Mouse (Mus musculus): ENCODE measurements around the gene Gm11127. TPM values are rescaled to one million over a fixed set of nuclear protein-coding genes. Genes with fewer than 3 reads are reported as not detected.
A peak's percentile ranks its signal among the peaks of the same experiment; 100 is the strongest.
"Not testable (repeated sequence)": the region's sequence is repeated elsewhere in the genome, so short reads cannot be mapped to it uniquely, and the experiment has no call there.

Gm11127 gene
- polyA plus RNA-seq, 1 experiment from 2014 or later, result not detected

- not testable (repeated sequence) for H3K4me1 ChIP-seq (replicated peaks; ENCODE audit: control insufficient read depth, insufficient read depth, low read length); H3K27ac ChIP-seq (ENCODE audit: low read depth, low read length); H3K9ac ChIP-seq (ENCODE audit: low read depth, low read length); H3K27me3 ChIP-seq (ENCODE audit: control insufficient read depth, insufficient read depth, low read length); H3K4me2 ChIP-seq (replicated peaks; ENCODE audit: low read depth, low read length); ATAC-seq (ENCODE audit: low FRiP score); H3K36me3 ChIP-seq (ENCODE audit: control insufficient read depth, insufficient read depth, low read length); H3K4me3 ChIP-seq (ENCODE audit: low read depth, low read length); H3K9me3 ChIP-seq (ENCODE audit: control insufficient read depth, low read length)
- peak; percentile 36 for DNase-seq (ENCODE audit: low spot score)
- 39% methylated on average over 3 of the region's 3 CpGs for WGBS
These were observed 23.0 kb downstream of the Gm11127 start for GRCm38 (mm10) chr17:36035010-36035638.

DNA sequence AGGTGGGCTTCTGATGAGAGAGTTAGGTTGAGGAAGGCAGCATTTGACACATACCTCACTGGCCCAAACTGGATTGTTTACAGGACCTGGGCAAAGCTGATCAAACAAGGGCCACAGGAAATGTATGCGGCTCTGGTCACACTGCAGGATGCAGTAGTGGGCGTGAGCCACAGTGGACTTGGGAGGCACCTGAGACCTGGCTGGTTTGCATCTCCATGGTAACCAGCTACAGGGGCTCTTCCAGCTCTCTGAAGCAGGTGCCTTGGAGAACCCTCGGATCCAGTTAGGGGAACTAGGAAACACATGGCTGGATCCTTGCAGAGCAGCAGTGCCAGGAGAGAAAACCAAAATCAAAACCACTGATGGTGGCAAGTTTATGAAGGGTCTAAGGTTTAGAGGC lies 23.6 kb downstream of the Gm11127 start:
- H3K4me1 ChIP-seq (replicated peaks; ENCODE audit: control insufficient read depth, insufficient read depth, low read length); H3K27me3 ChIP-seq (ENCODE audit: control insufficient read depth, insufficient read depth, low read length); H3K9ac ChIP-seq (ENCODE audit: low read depth, low read length); ATAC-seq (ENCODE audit: low FRiP score); H3K4me3 ChIP-seq (ENCODE audit: low read depth, low read length); H3K36me3 ChIP-seq (ENCODE audit: control insufficient read depth, insufficient read depth, low read length); H3K27ac ChIP-seq (ENCODE audit: low read depth, low read length); DNase-seq (ENCODE audit: low spot score); H3K4me2 ChIP-seq (replicated peaks; ENCODE audit: low read depth, low read length); H3K9me3 ChIP-seq (ENCODE audit: control insufficient read depth, low read length): not testable (repeated sequence)
- WGBS, result 66% methylated on average over 3 of the region's 3 CpGs

- ATAC-seq (ENCODE audit: low FRiP score), result peak; percentile 45; the same call in 1 of the 2 replicates
- peak; percentile 49 for DNase-seq (ENCODE audit: low spot score)
- not testable (repeated sequence) for H3K27me3 ChIP-seq (ENCODE audit: control insufficient read depth, insufficient read depth, low read length); H3K36me3 ChIP-seq (ENCODE audit: control insufficient read depth, insufficient read depth, low read length); H3K9me3 ChIP-seq (ENCODE audit: control insufficient read depth, low read length); H3K27ac ChIP-seq (ENCODE audit: low read depth, low read length); H3K4me1 ChIP-seq (replicated peaks; ENCODE audit: control insufficient read depth, insufficient read depth, low read length)
- WGBS, result 2% methylated on average over 23 of the region's 25 CpGs
- H3K4me2 ChIP-seq (replicated peaks; ENCODE audit: low read depth, low read length), result peak within 1 kb of the TSS; percentile 71
- H3K9ac ChIP-seq (ENCODE audit: low read depth, low read length), result peak within 1 kb of the TSS; percentile 34; the same call in 1 of the 2 replicates
- peak within 1 kb of the TSS; percentile 36 for H3K4me3 ChIP-seq (ENCODE audit: low read depth, low read length)
These were observed 25.8 kb downstream of the Gm11127 start, which contains the start of gene H2-T23 for GRCm38 (mm10) chr17:36032351-36032875. Gene H2-T23, minus strand, starts transcription at chr17:36032855.

- DNase-seq (ENCODE audit: low spot score) (peak; percentile 50), ATAC-seq (ENCODE audit: low FRiP score) (peak; percentile 72)
- H3K4me1 ChIP-seq (replicated peaks; ENCODE audit: control insufficient read depth, insufficient read depth, low read length); H3K27me3 ChIP-seq (ENCODE audit: control insufficient read depth, insufficient read depth, low read length); H3K27ac ChIP-seq (ENCODE audit: low read depth, low read length); H3K9me3 ChIP-seq (ENCODE audit: control insufficient read depth, low read length); H3K36me3 ChIP-seq (ENCODE audit: control insufficient read depth, insufficient read depth, low read length): not testable (repeated sequence)
- peak overlapping the region; percentile 3; the same call in 1 of the 2 replicates for H3K9ac ChIP-seq (ENCODE audit: low read depth, low read length)
- WGBS, result 1% methylated on average over 40 of the region's 40 CpGs
- H3K4me3 ChIP-seq (ENCODE audit: low read depth, low read length), result peak overlapping the region; percentile 36
- H3K4me2 ChIP-seq (replicated peaks; ENCODE audit: low read depth, low read length), result peak overlapping the region; percentile 71
These were observed 26.4 kb downstream of the Gm11127 start for GRCm38 (mm10) chr17:36031583-36032331.

DNA sequence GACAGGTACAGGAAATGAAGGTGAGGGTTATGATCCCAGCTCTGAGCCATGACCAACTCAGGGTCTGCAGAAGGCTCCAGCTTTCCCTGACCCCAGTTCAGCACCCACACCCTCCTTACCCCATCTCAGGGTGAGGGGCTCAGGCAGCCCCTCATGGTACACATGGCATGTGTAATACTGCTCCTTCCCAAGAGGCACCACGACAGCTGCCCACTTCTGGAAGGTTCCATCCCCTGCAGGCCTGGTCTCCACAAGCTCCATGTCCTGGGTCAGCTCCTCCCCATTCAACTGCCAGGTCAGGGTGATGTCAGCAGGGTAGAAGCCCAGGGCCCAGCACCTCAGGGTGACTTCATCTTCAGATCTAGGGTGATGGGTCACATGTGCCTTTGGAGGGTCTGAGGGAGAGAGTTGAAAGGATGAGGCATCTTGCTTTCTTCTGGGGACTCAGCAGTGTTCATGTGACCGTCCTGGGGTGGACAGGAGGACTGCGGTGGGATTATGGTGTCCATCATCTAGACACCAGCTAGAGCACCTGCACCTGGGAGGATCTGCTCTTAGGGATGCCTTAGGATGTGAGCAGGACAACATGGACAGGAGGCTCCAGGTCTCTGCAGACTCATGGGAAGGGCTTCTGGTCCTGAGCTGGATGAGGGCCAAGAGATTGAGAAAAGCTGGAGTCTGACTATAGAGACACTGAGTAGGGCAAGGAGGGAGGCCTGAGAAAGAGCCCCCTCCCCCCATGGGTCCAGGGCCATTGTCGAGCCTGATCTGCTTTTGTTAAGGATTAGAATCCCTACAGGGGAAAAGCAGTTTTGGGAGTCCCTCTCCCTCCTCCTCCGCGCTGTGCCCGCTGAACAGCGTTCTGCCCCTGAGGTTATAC lies 27.2 kb downstream of the Gm11127 start:
- H3K4me2 ChIP-seq (replicated peaks; ENCODE audit: low read depth, low read length), result peak overlapping the region; percentile 71
- 52% methylated on average over 6 of the region's 8 CpGs for WGBS
- not testable (repeated sequence) for H3K36me3 ChIP-seq (ENCODE audit: control insufficient read depth, insufficient read depth, low read length); H3K9me3 ChIP-seq (ENCODE audit: control insufficient read depth, low read length); H3K27ac ChIP-seq (ENCODE audit: low read depth, low read length); DNase-seq (ENCODE audit: low spot score); H3K27me3 ChIP-seq (ENCODE audit: control insufficient read depth, insufficient read depth, low read length); H3K4me3 ChIP-seq (ENCODE audit: low read depth, low read length); H3K4me1 ChIP-seq (replicated peaks; ENCODE audit: control insufficient read depth, insufficient read depth, low read length)
- H3K9ac ChIP-seq (ENCODE audit: low read depth, low read length), result peak overlapping the region; percentile 3; the same call in 1 of the 2 replicates
- ATAC-seq (ENCODE audit: low FRiP score), result peak; percentile 6; the same call in 1 of the 2 replicates

DNA sequence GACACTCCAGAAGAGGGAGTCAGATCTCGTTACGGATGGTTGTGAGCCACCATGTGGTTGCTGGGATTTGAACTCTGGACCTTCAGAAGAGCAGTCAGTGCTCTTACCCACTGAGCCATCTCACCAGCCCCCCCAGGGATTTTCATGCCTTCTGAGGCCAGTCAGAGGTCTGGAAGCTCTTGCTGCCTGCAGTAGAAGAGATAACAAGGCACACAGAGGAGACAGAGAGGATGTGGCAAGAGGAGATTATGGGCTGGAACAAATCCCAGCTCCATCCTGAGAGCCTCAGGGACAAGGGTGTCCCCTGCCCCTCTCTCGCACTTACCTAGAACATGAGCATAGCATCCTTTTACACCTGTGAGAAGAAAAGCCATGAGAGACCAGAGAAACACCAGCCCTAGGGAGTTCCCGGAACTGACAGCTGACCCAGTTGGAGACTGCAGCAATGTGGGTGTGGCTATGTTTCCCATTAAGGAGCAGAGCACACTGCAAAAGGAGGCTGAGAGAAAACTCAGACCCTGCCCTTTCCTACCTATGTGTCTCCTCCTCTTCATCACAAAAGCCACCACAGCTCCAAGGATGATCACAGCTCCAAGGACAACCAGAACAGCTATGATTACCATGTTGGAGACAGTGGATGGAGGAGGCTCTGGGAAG lies 28.0 kb downstream of the Gm11127 start:
- not testable (repeated sequence) for H3K27ac ChIP-seq (ENCODE audit: low read depth, low read length); H3K9ac ChIP-seq (ENCODE audit: low read depth, low read length); H3K4me1 ChIP-seq (replicated peaks; ENCODE audit: control insufficient read depth, insufficient read depth, low read length); H3K4me3 ChIP-seq (ENCODE audit: low read depth, low read length); H3K27me3 ChIP-seq (ENCODE audit: control insufficient read depth, insufficient read depth, low read length); ATAC-seq (ENCODE audit: low FRiP score); DNase-seq (ENCODE audit: low spot score); H3K9me3 ChIP-seq (ENCODE audit: control insufficient read depth, low read length); H3K4me2 ChIP-seq (replicated peaks; ENCODE audit: low read depth, low read length); H3K36me3 ChIP-seq (ENCODE audit: control insufficient read depth, insufficient read depth, low read length)
- WGBS, result 75% methylated on average over 2 of the region's 4 CpGs

- no peak for DNase-seq (ENCODE audit: low spot score)
- no peak for ATAC-seq (ENCODE audit: low FRiP score)
- no peaks in the 10 kb centered on the region for H3K27me3 ChIP-seq (ENCODE audit: control insufficient read depth, insufficient read depth, low read length)
- WGBS, result 82% methylated on average over 7 of the region's 7 CpGs
- H3K36me3 ChIP-seq (ENCODE audit: control insufficient read depth, insufficient read depth, low read length), result no peaks in the 10 kb centered on the region
- H3K4me2 ChIP-seq (replicated peaks; ENCODE audit: low read depth, low read length), result no peak overlapping the region
- no peaks in the 10 kb centered on the region for H3K9me3 ChIP-seq (ENCODE audit: control insufficient read depth, low read length)
- no peak overlapping the region for H3K9ac ChIP-seq (ENCODE audit: low read depth, low read length)
- H3K4me1 ChIP-seq (replicated peaks; ENCODE audit: control insufficient read depth, insufficient read depth, low read length), result no peaks in the 10 kb centered on the region
- H3K4me3 ChIP-seq (ENCODE audit: low read depth, low read length), result no peak overlapping the region
- H3K27ac ChIP-seq (ENCODE audit: low read depth, low read length), result no peak overlapping the region
These were observed 29.1 kb downstream of the Gm11127 start for GRCm38 (mm10) chr17:36028879-36029619.
